Mouse (Mus musculus): ENCODE measurements around the gene Acsm1. TPM values are rescaled to one million over a fixed set of nuclear protein-coding genes. Genes with fewer than 3 reads are reported as not detected.
A peak's percentile ranks its signal among the peaks of the same experiment; 100 is the strongest.

The Acsm1 gene
- total RNA-seq, 1 experiment from 2014 or later = not detected

- DNase-seq = peak; percentile 21
Measured at GRCm38 (mm10) chr7:119670925-119671324, 64.1 kb downstream of the Acsm1 start.

GRCm38 (mm10) chr7:119673465-119673864 is 66.6 kb downstream of the Acsm1 start:
- no peak for DNase-seq

- DNase-seq = no peak
Measured at GRCm38 (mm10) chr7:119680107-119680506, 73.3 kb downstream of the Acsm1 start.

- no peak for DNase-seq
Measured at GRCm38 (mm10) chr7:119682699-119683098, 75.9 kb downstream of the Acsm1 start.

GRCm38 (mm10) chr7:119689726-119690125 is 82.9 kb downstream of the Acsm1 start, which contains the start of gene Acsm4:
Gene Acsm4, plus strand, starts transcription at chr7:119690026.
- DNase-seq = no peak

- no peak for DNase-seq
Measured at GRCm38 (mm10) chr7:119692302-119692701, 85.5 kb downstream of the Acsm1 start.

GRCm38 (mm10) chr7:119694926-119695325 is 88.1 kb downstream of the Acsm1 start:
- DNase-seq = no peak

Other genes starting within 250 kb of the Acsm1 start
- gene Gp2, start 147.7 kb upstream of the Acsm1 start, total RNA-seq (2021) = not detected in 2 replicates
- not detected in 2 replicates for gene Umod, start 127.7 kb upstream of the Acsm1 start, total RNA-seq (2021)
- 3.0 and 3.3 TPM in 2 replicates for gene Acsm5, start 87.6 kb upstream of the Acsm1 start, total RNA-seq (2021)
- gene Pdilt, start 83.5 kb upstream of the Acsm1 start, total RNA-seq (2021) = not detected in 2 replicates
- not detected in 2 replicates for gene Acsm2, start 52.7 kb upstream of the Acsm1 start, total RNA-seq (2021)
- not detected in 2 replicates for gene Acsm4, start 83.0 kb downstream of the Acsm1 start, total RNA-seq (2021)
- gene Thumpd1, start 113.8 kb downstream of the Acsm1 start, total RNA-seq (2021) = 31.1 and 35.9 TPM in 2 replicates
- 38.2 and 46.5 TPM in 2 replicates for gene Acsm3, start 153.9 kb downstream of the Acsm1 start, total RNA-seq (2021)
- gene Rexo5, start 187.0 kb downstream of the Acsm1 start, total RNA-seq (2021) = 8.6 and 9.4 TPM in 2 replicates
- 7.3 and 7.8 TPM in 2 replicates for gene Eri2, start 187.0 kb downstream of the Acsm1 start, total RNA-seq (2021)

Measured in adrenal gland, postnatal 25 days (tissue).